Mouse (Mus musculus) small intestine, adult 2 months (tissue): ENCODE measurements around the gene Clps. TPM values are rescaled to one million over a fixed set of nuclear protein-coding genes. Genes with fewer than 3 reads are reported as not detected.
A peak's percentile ranks its signal among the peaks of the same experiment; 100 is the strongest.

ENCODE experiments used
- H3K27ac ChIP-seq: fragments of 200-500 bp; 2 replicates; pipeline ENCODE4 v1.5.1; 2012; ENCODE audit warnings: low read depth, low read length, control low read depth, inconsistent platforms; ENCODE audit not compliant: insufficient read depth
- H3K27me3 ChIP-seq: fragments of 200-500 bp; 2 replicates; pipeline ENCODE4 v1.6.1; 2012; ENCODE audit warnings: mild to moderate bottlenecking, moderate library complexity, low read length, inconsistent platforms; ENCODE audit not compliant: control insufficient read depth, insufficient read depth
- H3K36me3 ChIP-seq: fragments of 200-500 bp; 2 replicates; pipeline ENCODE4 v1.6.1; 2012; ENCODE audit warnings: mild to moderate bottlenecking, low read length, control low read depth, inconsistent platforms; ENCODE audit not compliant: control insufficient read depth, insufficient read depth
- H3K4me1 ChIP-seq: fragments of 200-500 bp; 2 replicates; pipeline ENCODE4 v1.6.1; 2012; ENCODE audit warnings: low read length, inconsistent platforms, mixed read lengths; ENCODE audit not compliant: control insufficient read depth, insufficient read depth, insufficient read length
- H3K4me3 ChIP-seq: fragments of 200-500 bp; 2 replicates; pipeline ENCODE4 v1.5.1; 2012; ENCODE audit warnings: low read depth, mild to moderate bottlenecking, control low read depth, inconsistent platforms, low read length, moderate library complexity
- CTCF ChIP-seq: fragments of 200-500 bp; IDR thresholded peaks from 2 replicates; pipeline ENCODE4 v1.5.1; 2012; ENCODE audit warnings: low read depth, mild to moderate bottlenecking, control low read depth, inconsistent platforms, low read length, moderate library complexity, mixed read lengths; ENCODE audit not compliant: insufficient replicate concordance, insufficient read length; ENCODE audit errors: extremely low read depth
- POLR2A ChIP-seq: fragments of 200-500 bp; IDR thresholded peaks from 2 replicates; pipeline ENCODE4 v1.6.1; 2012; ENCODE audit warnings: low read depth, mild to moderate bottlenecking, control low read depth, inconsistent platforms, low read length, moderate library complexity
- WGBS: fragments of 180-500 bp; shearing (Covaris S2); methylation state at CpG from one replicate; pipeline ENCODE4 v1.1.7; 2018; 5-methylcytosine and 5-hydroxymethylcytosine counted together
- polyA plus RNA-seq: library from polyadenylated mRNA; depleted of rRNA; stranded (reverse); fragments of >200 nt; gene quantifications from 2 replicates; pipeline ENCODE4 v1.2.3, GENCODE M21; 2012

The Clps gene
- polyA plus RNA-seq, 1 experiment = 1,332 TPM

DNA sequence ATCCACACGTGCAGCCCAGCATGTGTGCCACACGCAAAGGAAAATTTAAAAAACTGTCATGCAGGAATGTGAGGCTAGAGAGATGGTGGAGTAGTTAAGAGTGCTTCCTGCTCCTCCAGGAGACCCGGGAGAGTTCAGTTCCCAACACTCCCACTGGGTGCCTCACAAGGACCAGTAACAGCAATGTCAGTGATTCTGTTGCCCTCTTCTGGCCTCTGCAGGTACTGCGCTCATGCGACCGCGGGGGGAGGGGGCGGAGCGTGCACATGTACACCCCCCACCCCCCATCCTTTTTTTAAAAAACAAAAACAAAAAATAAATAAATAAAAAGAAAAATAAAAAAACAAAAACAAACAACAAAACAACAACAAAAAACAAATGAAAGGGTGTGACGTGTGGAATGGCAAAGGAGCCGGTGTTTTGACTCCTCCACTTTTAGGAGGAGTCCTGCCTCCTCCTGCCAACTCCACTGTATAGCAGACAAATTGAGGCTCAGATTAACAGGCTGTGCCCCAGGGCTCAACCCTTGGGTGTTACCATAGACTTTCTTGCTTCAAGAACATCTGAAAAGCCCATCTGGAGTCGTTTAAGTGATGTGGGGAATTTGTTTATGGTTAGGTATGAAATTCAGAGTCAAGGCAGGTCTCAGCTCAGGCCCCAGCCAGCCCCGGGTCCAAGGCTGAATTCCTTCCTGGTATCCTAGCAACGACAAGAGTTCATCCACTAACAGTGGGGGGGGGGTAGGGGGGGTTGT lies 7.3 kb downstream of the Clps start:
- H3K36me3 ChIP-seq = no peaks in the 10 kb centered on the region
- no peak overlapping the region for H3K4me3 ChIP-seq
- H3K27ac ChIP-seq = no peak overlapping the region
- 13% methylated on average over 14 of the region's 14 CpGs for WGBS
- H3K27me3 ChIP-seq = no peaks in the 10 kb centered on the region
- no peaks in the 10 kb centered on the region for H3K4me1 ChIP-seq
- TF ChIP-seq POLR2A = no peak
- peak; percentile 78; the same call in 1 of the 2 replicates for TF ChIP-seq CTCF

DNA sequence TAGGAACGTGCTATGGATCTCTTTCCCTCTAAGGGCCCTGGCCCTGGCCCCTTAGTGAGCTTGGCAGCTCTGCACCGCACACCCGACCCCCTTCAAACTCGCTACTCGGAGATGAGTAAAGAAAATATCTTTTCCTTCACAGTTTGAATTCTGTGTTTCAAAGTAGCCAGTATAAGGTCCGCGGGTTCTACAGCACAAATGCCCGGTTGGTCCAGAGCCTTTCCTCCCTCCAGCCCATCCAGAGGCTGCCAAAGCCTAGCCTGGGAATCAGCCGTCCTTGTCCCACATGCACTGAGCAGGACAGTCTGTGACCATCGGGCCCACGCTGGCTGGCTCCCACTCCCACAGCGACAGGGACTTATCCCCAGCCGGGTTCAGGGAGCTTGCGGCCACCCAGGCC lies 11.5 kb downstream of the Clps start, which contains the start of gene Clpsl2:
Gene Clpsl2, plus strand, starts transcription at position 301 of the 400 bp plus-strand sequence.
- H3K27ac ChIP-seq = no peak within 1 kb of the TSS
- H3K27me3 ChIP-seq = no peaks in the 10 kb centered on the region
- TF ChIP-seq POLR2A (no peak), CTCF (no peak)
- no peaks in the 10 kb centered on the region for H3K36me3 ChIP-seq
- WGBS = 83% methylated on average over 14 of the region's 14 CpGs
- H3K4me1 ChIP-seq = no peaks in the 10 kb centered on the region
- H3K4me3 ChIP-seq = no peak within 1 kb of the TSS

DNA sequence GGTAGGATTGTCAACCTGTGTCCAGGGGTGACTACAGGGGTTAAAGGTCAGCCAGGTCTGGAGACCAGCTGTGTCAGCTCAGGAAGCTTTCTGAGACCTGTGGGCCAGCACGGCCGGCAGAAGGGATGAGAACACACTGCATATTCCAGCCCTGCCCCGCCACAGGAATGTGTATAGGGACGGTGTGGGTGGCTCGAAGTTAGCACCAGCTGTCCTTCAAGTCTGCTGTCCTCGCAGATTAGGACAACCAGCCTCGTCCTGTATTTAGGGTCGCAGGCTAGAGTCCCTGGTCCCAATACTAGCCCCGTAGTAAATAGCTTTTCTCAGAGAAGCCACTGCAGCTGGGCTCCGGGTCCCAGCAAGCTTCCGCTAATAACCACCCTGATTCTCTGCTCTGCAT lies 12.0 kb downstream of the Clps start:
- 66% methylated on average over 11 of the region's 11 CpGs for WGBS
- Histone ChIP-seq H3K4me1 (no peaks in the 10 kb centered on the region), H3K4me3 (no peak overlapping the region), H3K27ac (no peak overlapping the region), H3K27me3 (no peaks in the 10 kb centered on the region), H3K36me3 (no peaks in the 10 kb centered on the region)
- TF ChIP-seq CTCF (no peak), POLR2A (no peak)

DNA sequence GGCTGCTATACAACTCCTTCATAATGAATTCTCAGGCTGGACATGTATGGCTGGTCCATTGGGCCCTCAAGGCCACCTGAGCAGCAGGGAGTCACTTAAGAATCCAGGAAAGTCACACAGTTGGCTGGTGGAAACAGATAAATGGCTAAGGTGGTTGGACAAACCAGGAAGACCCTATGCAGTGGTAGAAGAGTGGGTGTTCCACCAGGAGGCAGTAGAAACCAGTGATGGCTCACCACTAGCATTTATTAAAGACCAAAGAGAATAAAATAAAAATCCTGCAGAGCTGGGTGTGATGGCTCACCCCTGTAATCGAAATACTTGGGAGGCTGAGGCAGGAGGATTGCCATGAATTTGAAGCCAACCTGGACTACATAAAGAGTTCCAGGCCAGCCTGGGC lies 13.6 kb downstream of the Clps start:
- no peaks in the 10 kb centered on the region for H3K36me3 ChIP-seq
- no peak overlapping the region for H3K27ac ChIP-seq
- H3K4me3 ChIP-seq = no peak overlapping the region
- no peak for TF ChIP-seq POLR2A
- no peaks in the 10 kb centered on the region for H3K27me3 ChIP-seq
- WGBS = 85% methylated on average over 1 of the region's 1 CpGs
- H3K4me1 ChIP-seq = no peaks in the 10 kb centered on the region

DNA sequence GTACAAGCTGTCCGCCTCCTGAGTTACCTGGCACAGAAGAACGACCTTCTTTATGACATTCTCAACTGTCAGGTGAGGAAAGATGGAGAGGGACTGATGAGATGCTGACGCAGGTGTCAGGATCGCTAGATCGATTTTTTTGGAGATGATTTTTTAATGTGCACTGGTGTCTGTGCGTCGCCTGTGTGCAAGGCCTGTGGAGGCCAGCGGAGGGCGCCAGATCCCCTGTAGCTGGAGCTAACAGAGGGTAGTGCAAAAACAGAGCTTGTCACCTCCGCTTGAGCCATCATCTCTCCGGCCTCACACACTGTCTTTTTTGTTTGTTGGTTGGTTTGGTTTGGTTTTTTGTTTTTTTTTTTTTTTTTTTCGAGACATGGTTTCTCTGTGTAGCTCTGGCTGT lies 22.7 kb downstream of the Clps start:
- WGBS = 59% methylated on average over 12 of the region's 12 CpGs
- TF ChIP-seq POLR2A (no peak), CTCF (no peak)
- H3K4me1 ChIP-seq = no peaks in the 10 kb centered on the region
- H3K27me3 ChIP-seq = no peaks in the 10 kb centered on the region
- no peak overlapping the region for H3K27ac ChIP-seq
- no peak overlapping the region for H3K4me3 ChIP-seq
- no peaks in the 10 kb centered on the region for H3K36me3 ChIP-seq

DNA sequence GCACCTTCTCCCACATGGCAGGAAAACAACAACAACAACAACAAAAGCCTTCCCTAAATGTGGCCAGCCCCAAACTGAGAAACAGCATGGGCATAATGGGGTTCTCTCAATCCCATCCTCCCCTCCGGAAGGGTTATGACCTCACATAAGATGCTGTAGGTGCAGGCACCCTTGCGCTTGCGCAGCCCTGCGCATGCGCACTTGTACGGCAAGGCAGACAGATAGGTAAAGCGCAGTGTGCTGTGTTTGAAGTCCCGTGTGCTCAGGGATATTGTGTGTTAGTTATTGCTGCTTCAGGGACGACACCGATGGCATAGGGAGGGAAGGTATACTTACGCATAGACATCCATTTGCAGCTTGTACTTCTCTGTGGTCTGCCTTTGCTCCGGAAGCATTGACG lies 27.2 kb downstream of the Clps start:
- Histone ChIP-seq H3K4me3 (no peak overlapping the region), H3K36me3 (no peaks in the 10 kb centered on the region), H3K27ac (no peak overlapping the region), H3K4me1 (no peaks in the 10 kb centered on the region), H3K27me3 (no peaks in the 10 kb centered on the region)
- 87% methylated on average over 13 of the region's 13 CpGs for WGBS
- no peak for TF ChIP-seq POLR2A
- no peak for TF ChIP-seq CTCF

DNA sequence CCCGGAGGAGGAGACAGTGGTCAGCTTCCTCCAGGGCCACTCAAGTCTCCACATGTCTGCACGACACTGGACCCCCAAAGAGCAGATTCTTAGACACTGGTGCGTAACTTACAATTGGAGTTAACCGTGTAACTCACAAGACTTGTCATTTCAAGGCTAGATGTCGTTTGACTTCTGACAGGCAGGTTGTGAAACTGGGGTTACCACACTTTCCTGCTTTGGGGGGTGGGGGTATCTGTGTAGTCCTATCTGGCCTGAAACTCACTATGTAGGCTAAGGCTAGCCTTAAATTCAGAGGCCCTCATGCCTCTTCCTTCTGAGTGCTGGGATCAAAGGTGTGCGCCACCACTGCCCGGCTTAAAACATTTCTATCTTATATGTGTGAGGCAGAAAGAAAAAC lies 28.0 kb downstream of the Clps start:
- H3K4me1 ChIP-seq = peaks cover 3% of the 10 kb centered on the region; the same call in 1 of the 2 replicates
- H3K27ac ChIP-seq = no peak overlapping the region
- no peaks in the 10 kb centered on the region for H3K36me3 ChIP-seq
- TF ChIP-seq POLR2A = no peak
- no peak for TF ChIP-seq CTCF
- H3K4me3 ChIP-seq = no peak overlapping the region
- 86% methylated on average over 7 of the region's 7 CpGs for WGBS
- H3K27me3 ChIP-seq = no peaks in the 10 kb centered on the region
